Mouse (Mus musculus) spleen, postnatal 36 days (tissue): ENCODE measurements around the gene Olfr1434.
"Not testable (repeated sequence)": the region's sequence is repeated elsewhere in the genome, so short reads cannot be mapped to it uniquely, and the experiment has no call there.

Source experiments
- DNase-seq, 2 experiments: peaks; one replicate each; pipeline ENCODE4 v3.0.0; 2022; ENCODE audit warnings: low spot score in 2 of 2, mixed read lengths in 1 of 2

Olfr1434 gene

DNA sequence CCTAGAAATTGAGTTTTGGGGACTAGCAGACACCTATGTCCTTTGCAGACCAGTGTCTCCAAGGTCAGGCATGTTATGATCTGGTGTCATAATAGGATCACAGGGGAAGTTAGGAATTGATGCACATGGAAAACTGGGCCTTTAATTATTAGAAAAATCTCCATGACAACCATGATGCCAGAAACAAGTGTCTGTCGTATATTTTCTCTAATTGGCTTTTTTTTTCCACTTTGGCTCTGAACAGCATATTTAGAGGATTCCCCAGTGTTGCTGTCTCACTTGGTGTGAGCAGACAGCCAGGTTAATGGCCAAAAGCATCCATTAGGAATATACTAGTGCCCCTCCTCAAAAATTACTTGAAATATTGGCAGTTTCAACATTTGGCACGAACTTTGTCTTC lies at the start of gene Olfr1434:
Gene Olfr1434, plus strand, starts transcription at position 301 of the 400 bp plus-strand sequence.
- DNase-seq: no peak

- not testable (repeated sequence) for DNase-seq
Measured at GRCm38 (mm10) chr19:12232496-12232895, 47.2 kb upstream of the Olfr1434 start, which contains the start of gene Olfr1432. Olfr1432 (minus strand) TSS chr19:12232596.

DNA sequence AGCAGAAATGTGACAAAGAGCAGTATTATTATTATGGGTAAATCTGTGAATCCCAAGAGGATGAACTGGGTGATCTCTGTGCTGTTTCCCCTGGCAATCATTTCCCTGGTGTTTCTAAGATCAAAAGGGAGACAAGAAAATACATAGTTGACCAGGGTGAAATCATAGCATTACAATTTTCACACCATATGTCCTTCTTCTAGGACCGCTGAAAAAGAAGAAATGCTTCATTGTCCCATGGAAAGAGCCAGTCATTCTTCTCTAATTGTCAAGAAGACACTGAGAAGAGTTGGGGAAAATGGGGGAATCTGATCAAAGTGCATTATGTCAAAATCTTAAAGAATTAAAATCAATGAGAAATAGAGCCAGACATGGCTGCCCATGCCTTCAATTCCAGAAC lies 38.1 kb upstream of the Olfr1434 start, which contains the start of gene Olfr262:
Gene Olfr262, minus strand, starts transcription at position 101 of the 400 bp plus-strand sequence.
- no peak for DNase-seq

DNA sequence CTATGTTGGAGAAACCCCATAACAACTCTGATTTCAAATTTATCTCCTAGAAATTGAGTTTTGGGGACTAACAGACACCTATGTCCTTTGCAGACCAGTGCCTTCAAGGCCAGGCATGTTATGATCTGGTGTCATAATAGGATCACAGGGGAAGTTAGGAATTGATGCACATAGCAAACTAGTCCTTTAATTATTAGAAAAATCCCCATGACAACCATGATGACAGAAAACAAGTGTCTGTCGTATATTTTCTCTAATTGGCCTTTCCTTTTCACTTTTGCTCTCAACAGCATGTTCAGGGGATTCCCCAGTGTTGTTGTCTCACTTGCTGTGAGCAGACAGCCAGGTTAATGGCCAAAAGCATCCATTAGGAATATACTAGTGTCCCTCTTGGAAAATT lies 18.9 kb upstream of the Olfr1434 start, which contains the start of gene Olfr235:
Gene Olfr235, plus strand, starts transcription at position 301 of the 400 bp plus-strand sequence.
- DNase-seq: no peak

DNA sequence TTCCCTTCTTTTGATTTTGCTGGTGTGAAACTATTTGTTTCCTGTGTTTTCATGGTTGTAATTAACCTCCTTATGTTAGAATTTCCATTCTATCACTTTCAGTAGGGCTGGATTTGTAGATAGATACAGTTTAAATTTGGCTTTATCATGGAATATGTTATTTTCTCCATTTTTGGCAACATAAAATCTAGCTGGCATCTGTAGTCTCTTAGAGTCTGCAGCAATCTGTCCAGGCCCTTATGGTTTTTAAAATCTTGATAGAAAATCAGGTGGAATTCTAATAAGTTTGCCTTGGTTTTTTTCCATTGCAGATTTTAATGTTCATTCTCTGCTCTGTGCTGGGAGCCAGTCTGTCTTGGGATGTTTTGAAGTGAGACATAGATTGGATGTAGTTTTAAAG lies 13.3 kb downstream of the Olfr1434 start:
- no peak for DNase-seq

DNA sequence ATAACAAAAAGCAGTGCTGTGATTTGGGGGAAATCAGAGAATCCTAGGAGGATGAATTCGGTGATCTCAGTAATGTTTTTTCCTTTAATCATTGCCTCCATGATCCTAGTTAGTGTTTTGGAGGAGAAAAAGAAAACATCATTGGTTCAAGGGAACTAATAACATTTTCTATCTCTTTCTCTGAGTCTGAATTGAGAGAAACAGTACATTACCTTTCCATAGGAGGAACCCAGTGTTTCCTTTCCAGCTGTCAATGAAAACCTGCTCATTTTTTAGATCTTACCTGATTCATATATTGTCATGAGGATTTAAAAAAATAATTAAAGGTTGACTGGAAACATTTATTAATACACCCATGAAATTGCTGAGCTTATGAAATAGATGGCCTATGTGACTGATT lies 19.4 kb downstream of the Olfr1434 start, which contains the start of gene Olfr1436:
Gene Olfr1436, minus strand, starts transcription at position 101 of the 400 bp plus-strand sequence.
- not testable (repeated sequence) for DNase-seq

DNA sequence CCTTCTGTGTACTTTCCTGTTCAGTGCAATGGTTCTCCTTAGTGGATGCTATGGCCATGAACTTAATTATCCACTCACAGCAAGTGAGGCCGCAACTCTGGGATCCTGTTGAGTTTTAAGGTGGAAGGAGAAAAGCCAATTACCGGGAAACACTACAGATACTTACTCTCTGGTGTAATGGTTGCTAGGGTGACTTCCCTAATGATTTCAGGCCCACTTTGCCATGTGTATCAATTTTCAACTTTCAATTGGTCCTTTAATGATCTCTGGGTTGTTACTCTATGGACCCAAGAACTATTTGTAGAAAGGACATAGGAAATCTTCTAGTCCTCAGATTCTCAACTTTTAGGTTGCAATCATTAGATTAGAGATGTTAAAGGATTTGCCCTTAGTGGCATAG lies 45.3 kb downstream of the Olfr1434 start, which contains the start of gene Olfr1437:
Gene Olfr1437, minus strand, starts transcription at position 101 of the 400 bp plus-strand sequence.
- no peak for DNase-seq
